Mouse (Mus musculus) lung, adult 2 months (tissue): ENCODE data around the gene BC052040.

Experiments used
- CTCF ChIP-seq: fragments of 200-500 bp; IDR thresholded peaks from 2 replicates; pipeline ENCODE4 v1.5.1; 2011; ENCODE audit warnings: mild to moderate bottlenecking, low read length, control low read depth; ENCODE audit not compliant: insufficient read depth
- POLR2A ChIP-seq: fragments of 200-500 bp; IDR thresholded peaks from 2 replicates; pipeline ENCODE4 v1.6.1; 2011; ENCODE audit warnings: low read depth, mild to moderate bottlenecking, control low read depth, low read length, borderline replicate concordance; ENCODE audit errors: extremely low read depth

- TF ChIP-seq CTCF (no peak), POLR2A (no peak)
Observed at GRCm38 (mm10) chr2:115702610-115703009, 121.1 kb downstream of the BC052040 start.
